Mouse (Mus musculus): Measurements from ENCODE around the gene Pikfyve.

Gene Pikfyve

DNA sequence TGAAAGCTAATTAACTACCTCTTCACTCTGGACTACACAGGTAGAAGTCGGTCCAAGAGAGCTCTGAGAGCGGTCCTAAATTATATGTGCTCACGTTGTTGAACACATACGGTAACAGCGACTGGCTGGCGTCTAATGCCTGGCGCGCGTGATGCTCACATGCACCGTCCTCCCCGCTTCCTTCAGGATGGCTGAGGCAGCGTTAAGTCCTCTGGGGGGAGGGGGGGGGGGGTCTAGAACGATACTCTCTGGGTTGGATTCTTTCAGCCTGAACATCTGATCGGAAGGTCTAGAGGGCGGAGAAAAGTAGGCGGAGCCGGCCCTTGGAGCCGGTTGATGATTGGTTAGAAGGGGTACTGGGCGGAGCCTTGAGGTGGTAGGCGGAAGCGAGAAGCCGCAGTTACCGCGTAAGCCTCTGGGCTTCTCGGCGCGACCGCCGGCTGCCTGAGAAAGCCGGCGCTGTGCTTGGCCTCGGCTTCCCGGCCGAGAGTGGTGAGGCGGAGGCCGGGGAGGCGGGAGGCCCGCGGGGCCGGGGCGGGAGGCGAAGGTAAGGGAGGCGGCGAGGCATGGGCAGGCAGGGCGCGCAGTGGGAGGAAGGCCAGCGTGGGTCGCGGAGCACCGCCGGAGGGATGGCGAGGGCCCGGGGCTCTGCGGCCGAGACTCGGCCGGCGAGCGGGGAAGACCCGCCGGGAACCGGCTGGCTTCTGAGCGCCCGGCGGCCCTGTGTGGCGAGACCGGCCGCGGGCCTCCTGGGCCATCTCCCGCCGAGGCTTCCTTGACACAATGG is at the start of gene Pikfyve, which contains the start of gene Idh1:
TSS of gene Pikfyve (plus strand) at position 397 of the 787 bp plus-strand sequence.
TSS of gene Idh1 (minus strand) at position 214 of the 787 bp plus-strand sequence.
- peak; percentile 98 for DNase-seq

- DNase-seq: no peak
Measured at GRCm38 (mm10) chr1:65137560-65137959, 48.9 kb upstream of the Pikfyve start.

DNA sequence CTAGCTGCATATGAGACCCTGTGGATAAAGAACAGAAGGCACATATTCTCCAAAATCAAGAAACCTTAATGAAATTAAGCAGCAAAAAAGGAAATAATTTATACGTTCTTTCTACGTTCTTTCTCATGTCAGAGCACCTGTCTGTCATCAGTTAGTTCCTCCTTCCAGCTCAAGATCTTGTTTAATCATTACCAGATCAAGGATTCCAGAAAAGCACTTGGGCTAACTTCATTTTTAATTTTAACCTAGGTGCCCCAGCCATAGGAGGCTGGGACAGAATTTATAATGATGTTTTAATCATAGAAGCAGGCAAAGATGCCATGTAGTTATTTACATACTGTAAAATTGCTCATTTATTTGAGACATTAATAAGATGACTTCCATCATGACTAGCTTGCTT is 41.7 kb upstream of the Pikfyve start:
- DNase-seq: no peak

DNA sequence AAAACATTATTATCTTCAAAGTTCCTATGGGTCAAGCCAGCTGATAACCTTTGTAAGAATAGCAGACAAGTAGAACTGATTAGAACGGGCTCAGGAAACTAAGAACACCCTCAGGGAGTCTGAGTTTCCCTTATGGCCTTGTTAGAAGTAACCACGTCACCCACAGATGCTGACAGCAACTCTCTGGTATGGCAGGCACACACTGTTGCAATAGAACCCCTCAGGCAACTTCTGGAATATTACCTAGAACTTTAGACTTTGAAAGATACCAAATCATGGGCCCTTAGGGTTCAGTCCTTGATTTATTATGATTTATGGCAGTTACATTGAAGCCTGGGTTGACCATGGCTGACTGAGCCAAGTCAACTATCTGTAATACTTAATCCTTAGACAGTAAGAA is 39.9 kb upstream of the Pikfyve start:
- DNase-seq: no peak

GRCm38 (mm10) chr1:65147326-65147725 is 39.2 kb upstream of the Pikfyve start:
- DNase-seq: no peak

- DNase-seq: no peak
Measured at GRCm38 (mm10) chr1:65147971-65148370, 38.5 kb upstream of the Pikfyve start.

DNA sequence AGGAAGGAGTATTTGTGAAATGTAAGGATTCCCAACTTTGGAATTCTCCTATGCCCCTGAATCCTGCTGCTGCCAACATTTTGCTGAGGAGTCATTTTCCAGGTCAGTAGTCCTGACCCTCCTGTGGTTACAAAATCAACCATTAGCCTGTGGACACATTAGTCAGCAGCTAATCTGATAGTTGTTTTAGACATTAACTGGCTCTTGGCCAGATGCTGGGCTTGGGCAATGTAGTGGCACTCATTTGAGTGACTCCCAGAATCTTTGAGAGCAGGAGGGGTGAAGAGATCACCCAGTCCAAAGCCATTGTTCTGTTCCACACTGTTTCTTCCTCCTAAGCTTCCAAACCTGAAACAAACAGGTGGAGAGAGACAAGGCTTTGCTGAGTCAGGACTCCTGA is 31.7 kb upstream of the Pikfyve start:
- peak; percentile 72 for DNase-seq

DNA sequence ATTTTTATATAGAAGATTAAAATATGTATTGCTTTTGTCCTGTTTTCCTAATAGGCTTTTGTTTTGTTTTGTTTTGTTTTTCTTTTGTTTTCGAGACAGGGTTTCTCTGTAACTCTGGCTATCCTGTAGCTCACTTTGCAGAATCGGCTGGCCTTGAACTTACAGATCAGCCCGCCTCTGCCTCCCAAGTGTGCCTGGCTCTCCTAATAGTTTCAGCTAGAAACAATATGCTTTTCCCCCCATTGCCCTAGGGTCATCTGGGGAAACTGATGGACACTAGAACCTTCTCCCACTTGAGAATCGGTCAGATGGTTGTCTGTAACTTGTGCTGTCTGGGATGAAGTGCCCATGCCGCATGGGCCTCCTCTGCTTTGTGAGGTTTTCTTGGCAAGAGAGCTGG is 30.4 kb upstream of the Pikfyve start:
- DNase-seq: no peak

- no peak for DNase-seq
Measured at GRCm38 (mm10) chr1:65162210-65162609, 24.3 kb upstream of the Pikfyve start.

- no peak for DNase-seq
Measured at GRCm38 (mm10) chr1:65167496-65167895, 19.0 kb upstream of the Pikfyve start.

- DNase-seq: no peak
Measured at GRCm38 (mm10) chr1:65169536-65169935, 16.9 kb upstream of the Pikfyve start.

- no peak for DNase-seq
Measured at GRCm38 (mm10) chr1:65169947-65170346, 16.5 kb upstream of the Pikfyve start.

DNA sequence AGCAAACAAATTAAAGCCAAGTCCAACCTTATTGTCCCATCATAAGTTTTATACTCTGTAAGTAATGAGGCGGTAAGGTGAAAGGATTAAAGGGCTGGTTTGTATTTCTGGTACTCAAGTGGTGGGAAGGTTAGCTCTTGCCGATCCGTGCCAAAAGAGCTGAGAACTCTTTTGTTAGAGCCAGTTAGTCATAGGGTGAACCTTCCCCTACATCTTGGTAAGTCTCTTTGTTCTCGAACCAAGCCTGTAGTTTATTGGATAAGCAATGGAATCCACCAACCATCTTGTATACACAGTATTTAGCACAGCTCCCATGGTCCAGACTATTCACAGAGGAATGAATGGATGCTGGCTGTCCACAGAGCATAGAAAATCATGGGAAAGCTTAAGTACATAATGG is 14.9 kb upstream of the Pikfyve start:
- DNase-seq: no peak

DNA sequence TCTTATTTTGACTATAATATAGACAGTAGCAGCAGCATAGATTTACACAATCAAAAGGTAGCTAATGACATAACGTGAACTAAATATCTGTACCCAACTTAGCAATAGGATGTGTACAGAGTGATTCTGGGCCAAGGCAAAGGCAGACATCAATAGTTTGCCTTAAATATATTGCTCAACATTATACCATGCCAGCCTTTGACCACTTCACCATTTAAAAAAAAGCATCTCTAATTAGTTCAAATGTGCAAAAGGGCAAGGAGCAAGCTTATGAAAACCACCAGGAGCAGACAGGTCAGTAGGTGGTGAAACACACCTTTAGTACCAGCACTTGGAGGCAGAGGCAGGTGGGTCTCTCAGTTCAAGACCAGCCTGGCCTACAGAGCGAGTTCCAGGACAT is 12.8 kb upstream of the Pikfyve start:
- DNase-seq: no peak

GRCm38 (mm10) chr1:65176171-65176570 is 10.3 kb upstream of the Pikfyve start:
- no peak for DNase-seq

DNA sequence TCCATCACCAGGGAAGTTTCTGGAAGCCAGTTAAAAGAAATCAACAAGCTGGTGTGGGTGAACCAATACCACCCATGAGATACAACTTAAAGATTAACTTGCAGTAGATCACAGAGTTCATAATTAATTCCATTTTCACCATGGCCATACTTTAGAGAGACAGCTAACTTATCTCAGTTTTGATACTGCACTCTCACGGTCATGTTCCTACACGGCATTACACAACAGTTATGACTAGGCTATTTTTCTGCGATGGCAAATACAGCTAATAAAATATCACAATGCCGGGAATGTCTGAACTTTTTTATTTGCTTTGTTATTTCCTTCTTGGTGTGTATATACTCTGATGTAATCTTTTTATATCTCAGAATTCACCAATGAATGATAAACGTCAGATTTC is 9.6 kb upstream of the Pikfyve start:
- DNase-seq: no peak

DNA sequence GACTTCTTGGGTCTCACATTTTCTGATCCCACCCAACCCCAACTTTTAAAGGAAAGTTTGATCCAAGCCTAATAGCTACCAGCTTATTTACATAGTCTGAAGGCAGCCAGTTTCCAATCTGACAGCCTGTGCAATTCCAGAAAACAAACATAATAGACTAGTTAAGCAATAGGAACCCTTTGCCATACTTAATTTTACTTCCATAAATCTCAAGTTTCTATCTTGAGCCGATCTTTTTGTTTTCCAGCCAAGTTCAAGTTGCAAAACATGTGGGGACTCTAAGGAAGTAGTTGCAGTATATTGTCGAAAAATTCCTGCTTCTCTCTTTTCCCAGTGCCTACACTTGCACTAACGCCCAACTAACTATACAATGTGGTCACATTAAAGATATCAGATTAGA is 9.0 kb upstream of the Pikfyve start:
- no peak for DNase-seq

- DNase-seq: peak; percentile 95
Measured at GRCm38 (mm10) chr1:65178126-65178901, 8.2 kb upstream of the Pikfyve start.

DNA sequence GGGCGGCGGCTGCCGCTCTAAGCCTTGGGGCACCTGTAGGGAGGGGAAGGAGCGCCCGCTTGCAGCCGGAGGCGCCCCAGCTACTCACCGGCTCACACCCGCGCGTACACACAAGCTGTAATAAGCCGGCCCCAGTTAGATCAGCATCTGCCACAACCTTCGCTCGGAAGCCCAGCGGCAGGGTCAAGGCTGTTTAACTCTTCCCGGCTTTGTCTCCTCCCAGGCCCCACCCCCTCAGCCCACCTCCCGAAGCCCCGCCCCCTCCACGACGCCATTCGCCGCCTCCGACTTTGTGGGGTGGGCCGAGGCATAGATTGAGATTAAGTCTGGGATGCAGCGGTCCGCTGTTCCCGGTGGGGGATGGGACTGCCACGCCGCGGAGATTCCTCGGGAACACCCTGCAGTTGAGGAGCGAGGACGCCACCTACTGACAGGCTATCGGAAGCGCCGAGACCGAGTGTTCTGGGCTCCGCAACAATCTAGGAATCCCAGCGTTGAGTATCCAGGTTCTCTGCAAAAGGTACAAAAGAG is 7.5 kb upstream of the Pikfyve start:
- DNase-seq: peak; percentile 98

GRCm38 (mm10) chr1:65179634-65180249 is 6.7 kb upstream of the Pikfyve start:
- no peak for DNase-seq

DNA sequence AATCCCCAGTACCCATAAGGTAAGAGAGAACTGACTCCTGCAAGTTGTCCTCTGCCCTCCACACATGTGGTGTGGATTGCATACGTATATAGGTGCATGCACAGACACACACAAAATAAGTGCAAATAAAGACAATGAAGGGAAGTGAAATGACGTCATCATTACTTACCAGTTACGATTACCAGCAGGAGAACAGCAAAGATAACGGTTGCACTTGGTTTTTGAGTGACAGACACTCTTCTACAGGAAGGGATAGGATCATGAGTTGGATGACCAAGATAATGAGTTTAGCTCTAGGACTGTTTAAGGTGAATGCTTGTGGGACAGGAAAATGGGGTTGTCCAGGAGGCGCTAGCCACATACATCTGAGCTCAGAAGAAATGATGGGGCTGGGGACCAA is 5.0 kb upstream of the Pikfyve start:
- DNase-seq: no peak

DNA sequence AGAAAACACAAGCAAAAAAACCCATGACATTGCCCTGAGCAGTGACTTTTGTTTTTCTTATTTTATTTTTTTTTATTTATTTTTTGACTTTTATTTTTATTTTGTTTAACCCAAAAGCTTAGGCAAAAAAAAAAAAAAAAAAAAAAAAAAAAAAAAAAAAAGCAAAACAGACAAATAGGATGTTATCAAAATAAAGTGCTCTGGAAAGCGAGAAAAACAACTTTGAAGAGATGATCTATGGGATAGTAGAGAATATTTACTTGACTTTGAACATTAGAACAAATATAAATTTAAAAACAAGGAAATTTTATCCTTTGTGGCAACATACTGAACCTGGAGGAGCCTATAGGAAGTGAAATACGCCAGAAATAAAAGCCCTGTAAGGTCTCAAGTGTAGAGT is 2.5 kb upstream of the Pikfyve start:
- no peak for DNase-seq

DNA sequence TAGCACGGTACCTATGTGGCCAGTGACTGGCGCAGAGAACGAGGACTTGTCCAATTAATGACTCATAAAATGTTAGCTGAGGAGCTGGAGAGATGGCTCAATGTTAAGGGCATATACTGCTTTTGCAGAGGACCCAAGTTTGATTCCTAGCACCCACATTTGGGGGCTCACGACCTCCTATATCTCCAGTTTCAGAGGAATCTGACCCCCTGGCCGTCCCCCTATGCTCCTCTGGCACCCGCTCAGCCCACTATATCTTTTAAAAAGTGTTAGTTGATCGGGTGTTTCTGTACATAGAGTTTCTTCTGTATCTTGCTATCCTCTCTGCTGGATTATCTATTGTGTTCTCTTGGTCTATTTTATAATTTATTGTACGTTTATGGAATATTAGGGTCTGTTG is 1.5 kb upstream of the Pikfyve start:
- DNase-seq: no peak
